In genomic region chr2:148375326-148376150, GRCm38 (mm10) we compare ENCODE assay signal across 10 mouse cellular contexts. TPM values are rescaled to one million over a fixed set of nuclear protein-coding genes. Genes with fewer than 3 reads are reported as not detected.
DNase-seq lines count a peak whose midpoint lies in the region; ATAC-seq lines count a peak whose summit lies in the region.
"Had no signal": no experiment of that assay in that cellular context is flagged by ENCODE, and none has a peak within 500 bp of the region (broad histone marks: within the 10 kb centered on the region; RNA-seq: fewer than 3 reads in every experiment).

No protein-coding gene starts in this region.

- H3K9ac ChIP-seq in kidney, embryonic 16.5 days (replicated peaks; ENCODE audit: low read length) = no peak overlapping the region
- H3K9ac ChIP-seq: embryonic facial prominence, embryonic 15.5 days had no signal

- H3K27me3 ChIP-seq in kidney, embryonic 16.5 days (ENCODE audit: insufficient read depth, low read length) = no peaks in the 10 kb centered on the region
- H3K27me3 ChIP-seq: embryonic facial prominence, embryonic 15.5 days had no signal

- H3K27ac ChIP-seq in kidney, embryonic 16.5 days (ENCODE audit: low read length) = no peak overlapping the region
- H3K27ac ChIP-seq: embryonic facial prominence, embryonic 15.5 days; macrophage had no signal

- WGBS in kidney, embryonic 16.5 days = 75% methylated on average over 10 of the region's 10 CpGs

- H3K36me3 ChIP-seq in kidney, embryonic 16.5 days (ENCODE audit: insufficient read depth, low read length) = no peaks in the 10 kb centered on the region
- H3K36me3 ChIP-seq: embryonic facial prominence, embryonic 15.5 days had no signal

- H3K9me3 ChIP-seq in kidney, embryonic 16.5 days (ENCODE audit: low read length) = no peaks in the 10 kb centered on the region
- H3K9me3 ChIP-seq: embryonic facial prominence, embryonic 15.5 days had no signal

- no peak overlapping the region for H3K4me3 ChIP-seq in kidney, embryonic 16.5 days (ENCODE audit: low read length)
- H3K4me3 ChIP-seq: embryonic facial prominence, embryonic 15.5 days had no signal

- no peak overlapping the region for H3K4me2 ChIP-seq in kidney, embryonic 16.5 days (replicated peaks; ENCODE audit: low read depth, low read length)
- H3K4me2 ChIP-seq: embryonic facial prominence, embryonic 15.5 days had no signal

- peak; percentile 29 to 33 for DNase-seq in layer of hippocampus, postnatal 10 days (ENCODE audit: low spot score in 2 of 2)
- no peak for DNase-seq in layer of hippocampus, postnatal 14 days (ENCODE audit: low spot score in 2 of 2)
- DNase-seq in R1 (ENCODE audit: low read depth, low spot score) = peak; percentile 55
- DNase-seq in embryo, embryonic 10.5 days (ENCODE audit: low spot score) = peak; percentile 73
- DNase-seq in yolk sac, embryonic 10.5 days (ENCODE audit: low spot score) = peak; percentile 22
- DNase-seq in cerebellum, adult 8-10 months = no peak

- ATAC-seq in kidney, embryonic 16.5 days (ENCODE audit: low FRiP score, low TSS enrichment) = 0 out of 2 replicates have a peak, but pooled peaks have one; percentile 54
- ATAC-seq in monocyte, adult 5-6 weeks (replicated peaks; ENCODE audit: insufficient number of reproducible peaks, low FRiP score, low TSS enrichment, poor library complexity, severe bottlenecking) = peak; percentile 53

- H3K4me1 ChIP-seq in kidney, embryonic 16.5 days (ENCODE audit: insufficient read depth, low read length) = no peaks in the 10 kb centered on the region
- H3K4me1 ChIP-seq: embryonic facial prominence, embryonic 15.5 days had no signal

RNA-seq across cellular contexts. Expression of gene Sstr4, which starts 19.6 kb away (rescaled TPM):
- 10 to 100 TPM; 44.5 to 52.2 TPM for total RNA-seq in layer of hippocampus, postnatal 10 days (2021)
- 10 to 100 TPM; 60.6 to 67.4 TPM for total RNA-seq in layer of hippocampus, postnatal 14 days (2021)
- polyA plus RNA-seq in kidney, embryonic 16.5 days (2015; fragmentation: Nextera tagmentation; extraction: Ambion mirVana) = 0.15 and 0.72 TPM in 2 replicates
- total RNA-seq in monocyte, adult 5-6 weeks (2017) = 5.5 to 10.3 TPM (median 8.7 TPM) in 3 replicates
- polyA plus RNA-seq: macrophage had no signal

RNA-seq across cellular contexts. Expression of gene Thbd, which starts 32.5 kb away (rescaled TPM):
- 1 to 10 TPM; 4.2 to 6.6 TPM for total RNA-seq in layer of hippocampus, postnatal 10 days (2021)
- total RNA-seq in layer of hippocampus, postnatal 14 days (2021) = 1 to 10 TPM; 3.3 to 4.3 TPM
- 13.1 and 15.9 TPM in 2 replicates for polyA plus RNA-seq in kidney, embryonic 16.5 days (2015; fragmentation: Nextera tagmentation; extraction: Ambion mirVana)
- 64.1 to 101 TPM (median 81.2 TPM) in 3 replicates for total RNA-seq in monocyte, adult 5-6 weeks (2017)

Comparison
In these comparisons a context has a peak if more than half of its experiments do, and no peak if none do; other contexts are left out.
1. DNase-seq: peak in layer of hippocampus, postnatal 10 days (2 of 2), R1 (single experiment), embryo, embryonic 10.5 days (single experiment) and yolk sac, embryonic 10.5 days (single experiment); none in layer of hippocampus, postnatal 14 days (0 of 2) and cerebellum, adult 8-10 months (single experiment).